ENCODE assay signal across 8 mouse cellular contexts in the genomic region with DNA sequence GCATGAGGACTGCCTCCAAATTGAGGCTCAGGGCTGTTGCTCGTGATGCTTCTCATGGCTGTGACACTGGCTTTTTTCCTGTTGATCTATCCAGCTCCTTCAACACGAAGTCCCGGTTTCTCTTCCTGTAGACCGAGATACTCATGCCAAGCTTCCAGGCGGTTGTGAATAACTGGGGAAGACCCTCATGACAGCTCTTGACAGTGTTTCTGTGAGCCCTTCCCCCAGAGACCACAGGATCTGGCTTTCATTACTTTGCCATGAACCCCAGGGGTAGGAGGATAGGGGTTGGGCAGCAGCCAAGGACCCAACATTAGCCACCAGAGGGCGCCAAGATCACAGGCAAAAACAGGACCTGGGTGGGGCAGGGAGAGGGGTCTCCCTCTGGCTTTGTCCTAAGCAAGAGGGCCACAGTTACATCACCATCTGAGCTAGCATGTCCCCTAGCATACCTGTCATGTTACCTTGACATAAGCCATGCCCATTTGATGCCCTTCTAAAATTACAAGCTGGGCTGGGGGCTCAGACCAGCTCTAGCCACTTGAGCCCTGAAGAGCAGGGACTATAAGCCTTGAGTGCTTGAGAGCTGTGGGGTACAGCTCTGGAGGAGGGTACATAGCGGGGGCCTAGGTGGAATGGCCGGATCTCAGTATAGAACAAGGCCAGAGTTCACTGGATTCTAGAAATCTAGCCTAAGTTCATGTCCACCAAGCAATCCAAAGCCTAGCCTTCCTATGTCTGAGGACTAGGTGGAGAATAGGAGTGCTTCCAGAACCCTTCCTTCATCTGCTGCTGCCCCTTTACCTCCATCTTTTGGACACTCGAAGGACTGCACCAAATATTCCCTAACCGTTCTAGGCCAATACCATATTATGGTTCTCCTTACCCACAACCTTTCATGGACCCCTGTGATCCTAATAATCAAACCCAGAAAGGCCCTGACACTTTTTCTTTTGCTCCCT. TPM values are rescaled to one million over a fixed set of nuclear protein-coding genes. Genes with fewer than 3 reads are reported as not detected.
A peak's percentile ranks its signal among the peaks of the same experiment; 100 is the strongest.
DNase-seq lines count a peak whose midpoint lies in the region; ATAC-seq and TF ChIP-seq lines count a peak whose summit lies in the region.

Gene Trpm5 (minus strand): TSS at position 51 of the 962 bp plus-strand sequence.

- ATAC-seq in embryonic facial prominence, embryonic 11.5 days (replicated peaks; ENCODE audit: insufficient number of reproducible peaks, low FRiP score, low TSS enrichment, low read depth) = no peak; the same call in 1 of the 2 replicates

- no peak within 1 kb of the TSS for H3K4me2 ChIP-seq in embryonic facial prominence, embryonic 11.5 days (ENCODE audit: low read depth, low read length)

- intact Hi-C loops in heart, postnatal 25 days (cut with DNase I) = loop anchor here (1.0 to 2.0 kb wide), 3 partner anchors 43 to 372 kb away; no protein-coding TSS in a partner anchor
- intact Hi-C loops in left cerebral cortex, adult 2 months (cut with DNase I) = loop anchor here (1.0 to 5.0 kb wide), 2 partner anchors 45 to 377 kb away; partner anchors contain the start of gene Slc22a18

- peak; percentile 39 to 56 for DNase-seq in left cerebral cortex, adult 18-20 months (ENCODE audit: low spot score in 2 of 2)
- DNase-seq in left cerebral cortex, adult 11 months (ENCODE audit: low spot score) = no peak
- peak; percentile 35 for DNase-seq in adipocyte (ENCODE audit: low spot score)
- DNase-seq in embryonic facial prominence, embryonic 11.5 days (ENCODE audit: low spot score) = peak; percentile 75
- DNase-seq in heart, postnatal 25 days (ENCODE audit: low spot score) = peak; percentile 49
- DNase-seq in left cerebral cortex, adult 2 months (ENCODE audit: extremely low spot score in 1 of 2, low spot score in 2 of 2) = peak; percentile 33 to 36
- DNase-seq in mesoderm, embryonic 11.5 days (ENCODE audit: low read depth, low spot score) = peak; percentile 78
- peak; percentile 84 for DNase-seq in thymus, postnatal 4 days

- no peak within 1 kb of the TSS for H3K27ac ChIP-seq in embryonic facial prominence, embryonic 11.5 days (replicated peaks; ENCODE audit: low read depth, low read length)
- H3K27ac ChIP-seq in left cerebral cortex, adult 2 months = no peak within 1 kb of the TSS

- H3K9me3 ChIP-seq in embryonic facial prominence, embryonic 11.5 days (replicated peaks; ENCODE audit: control insufficient read depth, low read length) = no peaks in the 10 kb centered on the region

- no peaks in the 10 kb centered on the region for H3K27me3 ChIP-seq in embryonic facial prominence, embryonic 11.5 days (ENCODE audit: control insufficient read depth, insufficient read depth, low read length)

- no peak within 1 kb of the TSS for H3K9ac ChIP-seq in embryonic facial prominence, embryonic 11.5 days (replicated peaks; ENCODE audit: low read length)

- H3K36me3 ChIP-seq in embryonic facial prominence, embryonic 11.5 days (replicated peaks; ENCODE audit: control insufficient read depth, insufficient read depth, low read depth, low read length) = no peaks in the 10 kb centered on the region

- WGBS in embryonic facial prominence, embryonic 11.5 days = 39% methylated on average over 10 of the region's 10 CpGs

- H3K4me3 ChIP-seq in embryonic facial prominence, embryonic 11.5 days (ENCODE audit: low read depth, low read length) = no peak within 1 kb of the TSS
- no peak within 1 kb of the TSS for H3K4me3 ChIP-seq in left cerebral cortex, adult 2 months

- no peaks in the 10 kb centered on the region for H3K4me1 ChIP-seq in embryonic facial prominence, embryonic 11.5 days (ENCODE audit: control insufficient read depth, insufficient read depth, low read length)

- TF ChIP-seq CTCF in left cerebral cortex, adult 2 months (IDR thresholded peaks at IDR 0.05) = peak; percentile 76

RNA-seq across cellular contexts. Expression of gene Trpm5, which starts in this region (rescaled TPM):
- not detected for total RNA-seq in left cerebral cortex, adult 18-20 months (2021)
- polyA plus RNA-seq in embryonic facial prominence, embryonic 11.5 days (2014; fragmentation: Nextera tagmentation; extraction: Ambion mirVana) = 0.84 and 1.1 TPM in 2 replicates
- total RNA-seq in heart, postnatal 25 days (2021) = not detected
- total RNA-seq in left cerebral cortex, adult 2 months (2021) = not detected

Comparison
In these comparisons a context has a peak if more than half of its experiments do, and no peak if none do; other contexts are left out.
1. Peak in DNase-seq in left cerebral cortex, adult 18-20 months; RNA of the gene not detected or under 1 TPM.
2. Peak in DNase-seq in heart, postnatal 25 days; RNA of the gene not detected or under 1 TPM.
3. Peak in DNase-seq in left cerebral cortex, adult 2 months; RNA of the gene not detected or under 1 TPM.